Mouse (Mus musculus): ENCODE measurements around the gene Bcor. TPM values are rescaled to one million over a fixed set of nuclear protein-coding genes. Genes with fewer than 3 reads are reported as not detected.

Gene Bcor
- polyA plus RNA-seq, 1 experiment from 2014 or later, result 13.0 TPM

DNA sequence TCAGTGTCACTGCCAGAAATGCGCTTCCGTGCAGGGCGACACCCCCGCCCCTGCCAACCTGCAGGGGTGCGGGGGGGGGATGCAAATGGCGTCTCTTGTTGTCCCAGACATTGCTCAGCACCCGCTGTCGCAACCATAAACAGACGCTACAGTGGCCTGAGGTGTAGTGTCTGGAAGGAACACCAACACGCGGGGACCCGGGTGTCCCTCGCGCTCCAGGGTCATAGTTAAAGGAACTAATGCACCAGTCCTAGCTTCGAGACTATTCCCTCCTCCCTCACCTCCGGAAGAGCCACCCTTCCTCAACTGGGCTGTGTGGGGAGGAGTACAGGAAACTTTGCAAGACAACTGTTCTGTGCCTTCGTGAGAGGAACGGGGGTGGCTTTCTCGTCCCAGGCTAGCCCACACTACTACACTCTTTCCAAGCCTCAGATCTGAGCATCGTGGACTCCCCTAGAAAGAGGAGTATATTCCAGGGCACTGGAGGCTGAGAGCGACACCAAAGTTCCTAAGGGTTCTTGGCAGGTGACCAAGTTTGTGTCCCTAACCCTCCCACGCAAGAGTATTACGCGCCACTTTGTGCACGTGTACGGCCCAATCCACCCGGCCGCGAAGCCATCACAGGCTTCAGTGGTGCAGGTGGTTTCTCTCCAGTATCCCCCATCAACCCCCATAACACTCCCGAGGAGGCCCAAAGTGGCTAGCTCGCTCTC lies 1.2 kb downstream of the Bcor start:
- Histone ChIP-seq H3K4me2 (peak overlapping the region; percentile 70), H3K27ac (replicated peaks) (peak overlapping the region; percentile 57; the same call in 1 of the 2 replicates), H3K9me3 (no peaks in the 10 kb centered on the region), H3K4me1 (replicated peaks) (peaks cover 31% of the 10 kb centered on the region; the same call in 1 of the 2 replicates), H3K9ac (0 out of 2 replicates have a peak overlapping the region, but pooled peaks have one; percentile 29), H3K36me3 (no peaks in the 10 kb centered on the region), H3K27me3 (peaks cover 26% of the 10 kb centered on the region; the same call in 1 of the 2 replicates), H3K4me3 (peak overlapping the region; percentile 47)
- WGBS, result 6% methylated on average over 31 of the region's 31 CpGs
- ATAC-seq (ENCODE audit: low FRiP score, low read depth), result peak; percentile 19

DNA sequence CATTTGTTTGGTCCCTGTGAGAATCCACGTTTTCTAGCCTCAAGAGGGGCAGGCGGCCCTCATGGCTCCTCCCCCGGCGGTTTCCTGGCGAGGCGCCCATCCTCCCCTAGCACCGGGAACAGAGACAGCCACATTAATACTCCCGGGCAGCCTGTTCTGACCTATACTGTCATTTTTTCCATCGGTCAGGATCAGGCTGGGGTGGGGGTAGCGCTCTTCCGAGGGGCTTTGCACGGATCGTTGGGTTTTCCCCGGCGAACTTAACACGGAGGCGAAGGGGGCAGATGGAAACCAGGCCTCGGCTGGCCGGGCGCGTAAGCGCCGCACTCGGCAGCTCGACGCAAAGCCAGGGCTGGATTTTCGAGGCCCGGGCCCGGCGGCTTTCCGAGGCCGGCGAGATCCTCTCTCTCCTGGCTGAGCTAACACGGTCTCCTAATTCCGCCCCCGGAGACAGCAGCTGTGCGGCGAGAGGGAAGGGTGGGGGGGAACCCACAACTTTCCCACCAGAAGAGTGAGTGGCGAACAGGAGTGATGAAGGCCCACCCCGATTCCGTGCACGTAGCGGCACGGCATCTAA lies 1.8 kb downstream of the Bcor start:
- peak; percentile 42 for ATAC-seq (ENCODE audit: low FRiP score, low read depth)
- peak overlapping the region; percentile 70 for H3K4me2 ChIP-seq
- peaks cover 31% of the 10 kb centered on the region; the same call in 1 of the 2 replicates for H3K4me1 ChIP-seq (replicated peaks)
- peak overlapping the region; percentile 29; the same call in 1 of the 2 replicates for H3K9ac ChIP-seq
- peaks cover 28% of the 10 kb centered on the region; the same call in 1 of the 2 replicates for H3K27me3 ChIP-seq
- peak overlapping the region; percentile 47 for H3K4me3 ChIP-seq
- 7% methylated on average over 37 of the region's 44 CpGs for WGBS
- peak overlapping the region; percentile 57 for H3K27ac ChIP-seq (replicated peaks)
- H3K9me3 ChIP-seq, result no peaks in the 10 kb centered on the region
- no peaks in the 10 kb centered on the region for H3K36me3 ChIP-seq

DNA sequence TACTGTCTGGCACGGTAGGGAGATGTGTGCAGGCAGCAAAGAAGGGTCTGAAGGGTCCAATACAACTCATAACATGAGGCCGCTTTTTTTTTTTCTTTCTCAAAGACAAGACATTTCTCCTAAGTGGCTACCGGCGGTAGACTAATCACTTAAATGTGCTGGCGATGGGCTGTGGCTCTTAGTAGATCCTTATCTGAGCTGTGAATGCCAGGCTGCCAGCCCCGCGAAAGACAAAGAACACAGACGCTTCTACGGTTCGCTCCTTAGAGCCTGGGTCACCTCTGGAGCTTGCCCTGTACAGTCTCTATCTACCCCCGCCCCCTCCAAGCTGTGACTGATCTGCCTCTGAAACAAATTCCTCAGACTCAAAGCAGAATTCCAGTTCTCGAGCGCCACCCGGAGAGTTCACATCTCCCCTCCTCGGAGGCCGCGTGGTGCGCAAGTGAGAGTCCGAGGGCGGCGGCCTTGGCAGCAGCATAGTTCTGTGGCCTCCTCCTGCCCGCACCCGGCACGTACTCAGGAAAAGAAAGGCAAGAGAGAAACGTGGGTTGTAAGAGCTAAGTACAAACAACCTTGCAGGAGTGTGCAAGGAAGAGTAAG lies 2.7 kb downstream of the Bcor start:
- Histone ChIP-seq H3K4me3 (no peak overlapping the region), H3K9me3 (no peaks in the 10 kb centered on the region), H3K27me3 (peaks cover 37% of the 10 kb centered on the region), H3K36me3 (no peaks in the 10 kb centered on the region), H3K4me1 (replicated peaks) (peaks cover 33% of the 10 kb centered on the region), H3K9ac (no peak overlapping the region), H3K27ac (replicated peaks) (no peak overlapping the region), H3K4me2 (peak overlapping the region; percentile 70)
- no peak for ATAC-seq (ENCODE audit: low FRiP score, low read depth)
- 10% methylated on average over 25 of the region's 25 CpGs for WGBS

DNA sequence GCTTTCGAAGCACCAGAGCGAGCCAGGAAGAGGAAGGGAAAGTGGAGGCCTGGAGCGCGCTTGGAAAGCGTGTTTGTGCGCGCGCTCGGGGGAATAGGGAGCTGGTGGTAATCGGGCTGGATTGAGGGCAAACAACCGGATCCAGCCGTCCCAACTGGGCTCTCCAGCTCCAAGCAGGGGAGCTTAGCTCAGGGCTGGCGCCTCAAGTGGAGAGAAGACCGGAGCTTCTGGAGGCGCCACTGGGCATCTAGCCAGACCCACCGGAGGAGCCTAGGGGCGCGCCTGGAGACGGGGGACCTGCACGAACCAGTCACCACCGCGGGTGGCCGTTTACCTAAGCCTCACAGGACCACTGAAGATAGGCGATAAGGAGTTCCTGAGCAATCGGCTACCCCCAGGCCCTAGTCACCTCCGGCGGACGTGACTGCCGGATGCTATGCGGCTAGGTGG lies 4.3 kb downstream of the Bcor start:
- H3K36me3 ChIP-seq, result no peaks in the 10 kb centered on the region
- H3K27ac ChIP-seq (replicated peaks), result no peak overlapping the region
- H3K4me2 ChIP-seq, result peak overlapping the region; percentile 52
- H3K27me3 ChIP-seq, result peaks cover 45% of the 10 kb centered on the region
- peak overlapping the region; percentile 24 for H3K4me3 ChIP-seq
- no peak overlapping the region for H3K9ac ChIP-seq
- 10% methylated on average over 29 of the region's 30 CpGs for WGBS
- ATAC-seq (ENCODE audit: low FRiP score, low read depth), result no peak
- H3K4me1 ChIP-seq (replicated peaks), result peaks cover 47% of the 10 kb centered on the region
- no peaks in the 10 kb centered on the region for H3K9me3 ChIP-seq

DNA sequence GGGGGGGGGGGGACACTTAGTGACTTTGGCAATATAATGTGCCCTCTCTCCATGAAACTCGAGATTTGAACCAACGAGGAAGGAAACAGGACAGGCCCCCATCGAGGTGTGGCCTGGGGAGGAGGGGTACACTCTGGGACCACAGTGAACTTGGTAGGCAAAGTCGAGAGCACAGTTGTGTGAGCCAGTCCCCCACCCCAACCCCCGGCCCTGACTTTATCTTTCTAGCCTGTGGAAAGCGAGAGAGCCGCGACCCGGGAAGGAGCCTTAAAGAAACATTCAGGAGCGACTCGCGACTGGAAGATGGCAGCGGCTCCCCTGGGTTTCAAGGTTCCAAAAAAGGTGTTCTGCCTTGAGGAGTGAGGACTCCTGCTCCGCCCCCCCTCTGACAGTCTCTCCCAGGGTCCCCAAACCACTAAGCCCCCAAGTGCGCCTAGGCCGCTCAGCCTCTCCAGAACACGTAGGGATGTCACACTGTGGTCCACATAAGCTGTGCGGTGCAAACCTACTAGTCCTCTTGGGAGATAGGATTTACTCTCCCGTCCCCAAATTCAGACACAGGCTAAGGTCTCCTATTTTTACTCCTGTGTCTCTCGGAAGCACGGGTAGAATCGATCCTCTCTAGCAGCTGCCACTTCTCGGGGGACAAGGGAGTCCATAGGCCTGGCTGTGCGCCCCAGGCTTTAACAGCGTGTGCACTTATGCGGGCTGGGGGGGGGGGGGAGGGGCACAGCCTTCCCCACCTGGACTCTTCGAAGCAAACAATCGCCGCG lies 4.9 kb downstream of the Bcor start:
- H3K27me3 ChIP-seq, result peaks cover 49% of the 10 kb centered on the region
- H3K9ac ChIP-seq, result no peak overlapping the region
- peak overlapping the region; percentile 52 for H3K4me2 ChIP-seq
- no peak overlapping the region for H3K27ac ChIP-seq (replicated peaks)
- 17% methylated on average over 30 of the region's 30 CpGs for WGBS
- H3K4me1 ChIP-seq (replicated peaks), result peaks cover 52% of the 10 kb centered on the region
- no peaks in the 10 kb centered on the region for H3K9me3 ChIP-seq
- no peaks in the 10 kb centered on the region for H3K36me3 ChIP-seq
- ATAC-seq (ENCODE audit: low FRiP score, low read depth), result no peak
- peak overlapping the region; percentile 24 for H3K4me3 ChIP-seq

DNA sequence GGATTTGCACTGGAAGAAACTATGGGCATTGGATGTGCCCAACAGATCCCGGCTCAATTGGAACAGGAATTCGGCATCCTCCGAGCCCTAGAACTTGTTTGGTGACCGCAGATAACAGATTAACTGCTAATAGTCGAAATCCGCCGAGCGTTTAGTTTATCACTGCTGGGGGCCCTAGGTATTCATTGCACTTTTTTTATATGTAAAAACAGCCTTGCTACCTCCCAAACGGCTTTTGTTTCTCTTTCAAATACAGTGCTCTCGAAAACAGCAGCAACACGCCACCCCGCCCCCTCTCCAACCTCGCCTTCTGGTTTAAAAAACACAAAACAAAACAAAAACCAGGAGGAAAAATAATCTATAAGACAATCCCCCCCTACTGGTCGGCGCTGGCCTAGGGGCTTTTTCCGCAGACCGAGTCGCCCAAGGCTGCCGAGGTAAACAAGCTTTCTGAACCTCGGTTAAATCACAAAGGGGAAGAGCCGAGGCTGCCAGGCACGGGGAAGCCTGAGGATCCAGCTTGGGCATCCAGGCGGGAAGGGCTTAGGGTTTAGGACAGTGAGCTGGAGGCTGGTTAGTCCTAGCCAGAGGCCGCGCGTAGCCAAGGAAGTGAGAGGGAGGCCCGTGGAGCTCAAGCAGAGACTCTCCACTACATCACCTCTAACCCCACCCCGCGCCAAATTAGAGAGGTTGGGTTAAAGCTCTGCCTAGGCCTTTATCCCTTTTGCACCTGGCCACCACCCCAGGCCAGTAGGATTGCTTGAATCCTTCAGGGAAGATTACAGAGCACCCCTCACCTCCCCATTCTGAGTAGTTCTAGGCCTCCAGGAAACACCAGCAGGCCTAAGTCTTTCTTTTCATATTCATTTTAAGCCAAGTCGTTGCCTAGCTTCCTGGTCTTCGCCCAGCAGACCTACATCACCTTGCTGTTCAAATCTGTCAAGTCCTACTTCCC lies 6.7 kb downstream of the Bcor start:
- Histone ChIP-seq H3K4me3 (no peak overlapping the region), H3K9ac (no peak overlapping the region), H3K27ac (replicated peaks) (no peak overlapping the region), H3K27me3 (peaks cover 53% of the 10 kb centered on the region), H3K4me2 (no peak overlapping the region), H3K4me1 (replicated peaks) (peaks cover 43% of the 10 kb centered on the region), H3K36me3 (no peaks in the 10 kb centered on the region), H3K9me3 (no peaks in the 10 kb centered on the region)
- WGBS, result 18% methylated on average over 31 of the region's 31 CpGs
- ATAC-seq (ENCODE audit: low FRiP score, low read depth), result no peak

DNA sequence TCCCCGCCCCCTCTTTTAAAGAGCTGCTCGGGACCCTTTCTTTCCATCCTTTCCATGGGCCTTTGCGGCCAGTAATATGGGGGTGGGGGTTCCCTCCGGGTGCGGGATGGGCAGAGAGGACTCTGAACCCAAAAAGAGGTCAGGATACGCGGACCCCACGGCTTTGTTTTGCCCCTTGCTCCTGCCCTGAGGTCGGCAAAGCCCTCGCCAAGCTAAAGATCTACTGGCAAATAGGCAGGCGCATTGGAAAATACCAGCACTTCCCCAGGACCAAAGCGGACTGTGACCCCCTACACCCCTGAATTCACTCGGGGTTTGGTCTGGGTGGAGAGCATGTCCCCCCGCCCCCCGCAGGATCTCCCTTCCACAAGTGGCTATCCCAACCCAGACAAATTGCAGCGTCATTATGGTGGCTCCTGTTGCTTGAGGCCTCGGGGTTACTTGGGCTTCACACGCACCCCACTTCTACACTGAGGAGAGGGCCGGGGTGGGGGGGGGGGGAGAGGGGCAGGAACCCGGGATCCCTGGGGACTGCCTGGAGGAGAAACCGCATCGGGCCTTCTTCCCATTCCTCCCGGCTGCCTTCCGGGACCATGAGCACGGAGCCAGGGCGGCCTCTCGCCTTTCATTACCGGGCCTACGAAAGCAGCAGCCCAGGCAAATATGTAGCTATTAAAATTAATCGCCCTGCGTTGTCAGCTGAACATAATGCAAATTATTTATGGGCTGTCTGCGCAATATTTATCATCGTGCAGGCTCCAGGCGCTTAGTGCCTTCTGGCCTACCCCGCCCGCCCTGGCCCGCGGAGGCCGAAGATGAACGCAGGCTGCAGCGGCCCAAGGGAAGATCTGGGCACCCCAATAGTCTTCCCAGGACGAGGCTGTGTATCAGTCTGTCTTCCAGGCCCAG lies 7.9 kb downstream of the Bcor start:
- Histone ChIP-seq H3K9ac (peak overlapping the region; percentile 40), H3K4me1 (replicated peaks) (peaks cover 38% of the 10 kb centered on the region), H3K27ac (replicated peaks) (no peak overlapping the region), H3K27me3 (peaks cover 54% of the 10 kb centered on the region), H3K9me3 (no peaks in the 10 kb centered on the region), H3K36me3 (no peaks in the 10 kb centered on the region), H3K4me3 (peak overlapping the region; percentile 30), H3K4me2 (peak overlapping the region; percentile 61)
- ATAC-seq (ENCODE audit: low FRiP score, low read depth), result peak; percentile 36
- 17% methylated on average over 38 of the region's 42 CpGs for WGBS

DNA sequence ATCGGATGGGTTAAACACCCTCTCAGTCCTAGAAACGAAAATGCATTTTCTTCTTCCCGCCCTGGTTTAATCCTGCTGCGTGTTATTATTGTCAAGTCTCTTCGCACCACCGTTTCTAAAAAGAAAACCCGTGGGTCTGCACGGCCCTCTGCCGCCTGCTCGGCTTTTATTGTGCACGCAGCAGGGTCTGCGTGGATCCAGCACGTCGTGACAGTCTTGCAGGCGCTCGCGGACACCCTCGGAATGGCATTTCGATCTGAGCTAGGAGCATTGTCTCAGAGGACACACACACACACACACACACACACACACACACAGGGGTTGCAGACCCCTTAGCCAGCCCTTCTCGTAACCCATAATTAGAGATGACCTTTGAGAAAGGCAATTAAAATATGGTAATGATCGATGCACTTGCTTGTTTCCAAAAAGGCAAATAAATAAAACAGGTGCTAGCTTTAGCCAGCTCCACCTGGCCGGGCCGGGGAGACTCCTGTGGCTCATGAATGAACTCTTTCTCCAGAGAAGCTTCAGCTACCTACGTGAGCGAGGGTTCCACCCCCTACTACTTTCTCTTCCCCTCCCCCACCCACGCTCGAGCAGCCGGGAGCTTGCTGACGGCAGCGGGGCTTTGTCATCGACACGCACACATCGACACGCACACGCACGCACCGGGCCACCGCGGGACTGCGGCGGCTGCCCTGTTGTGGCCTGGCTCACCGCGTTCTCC lies 8.7 kb downstream of the Bcor start:
- ATAC-seq (ENCODE audit: low FRiP score, low read depth), result peak; percentile 71
- Histone ChIP-seq H3K4me3 (peak overlapping the region; percentile 30), H3K4me2 (peak overlapping the region; percentile 61), H3K36me3 (no peaks in the 10 kb centered on the region), H3K9ac (peak overlapping the region; percentile 40), H3K27ac (replicated peaks) (no peak overlapping the region), H3K9me3 (no peaks in the 10 kb centered on the region), H3K4me1 (replicated peaks) (peaks cover 35% of the 10 kb centered on the region), H3K27me3 (peaks cover 52% of the 10 kb centered on the region)
- 3% methylated on average over 43 of the region's 43 CpGs for WGBS

DNA sequence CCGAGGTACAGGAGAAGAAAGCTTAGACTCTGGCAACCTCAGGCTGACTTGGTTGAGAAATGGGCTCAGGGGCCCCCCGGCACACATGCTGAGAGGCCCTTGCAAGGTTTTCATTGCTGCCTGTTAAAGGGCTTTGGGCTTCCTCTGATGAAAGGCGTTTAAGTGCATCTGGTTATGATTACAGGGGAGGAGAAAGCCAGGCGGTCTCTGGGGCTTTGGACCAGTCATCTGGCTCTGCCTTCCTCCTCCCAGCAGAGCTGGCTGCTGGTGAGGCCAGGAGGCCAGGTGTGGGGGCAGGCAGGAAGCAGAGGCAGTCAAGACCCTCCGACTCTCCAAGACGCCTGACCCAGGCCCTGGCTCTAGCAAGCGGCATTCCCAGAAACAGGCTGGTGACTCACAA lies 9.7 kb downstream of the Bcor start:
- ATAC-seq (ENCODE audit: low FRiP score, low read depth), result no peak
- 0 out of 2 replicates have a peak overlapping the region, but pooled peaks have one; percentile 61 for H3K4me2 ChIP-seq
- H3K27me3 ChIP-seq, result peaks cover 47% of the 10 kb centered on the region

DNA sequence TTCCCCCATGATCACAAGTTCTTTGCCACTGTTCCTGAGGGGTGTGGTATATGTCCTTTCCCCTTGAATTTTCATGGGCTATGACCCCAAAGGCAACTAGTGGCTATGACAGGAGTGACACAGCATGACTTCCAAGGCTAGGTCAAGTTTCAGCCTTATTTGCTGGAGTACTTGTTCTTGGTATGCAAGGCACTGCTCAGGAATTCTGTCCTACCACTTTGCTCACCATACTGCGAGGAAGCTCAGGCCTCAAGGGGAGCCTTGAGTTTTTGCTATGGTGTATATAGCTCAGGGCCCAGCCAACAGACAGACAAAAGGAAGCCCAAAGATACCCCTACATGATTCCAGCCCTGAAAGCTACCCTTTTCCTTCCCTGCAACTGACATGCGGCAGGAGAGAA lies 13.9 kb downstream of the Bcor start:
- 71% methylated on average over 2 of the region's 2 CpGs for WGBS

More for the DNA sequence above, 9.7 kb downstream of the Bcor start:
- Histone ChIP-seq H3K9me3 (no peaks in the 10 kb centered on the region), H3K4me1 (replicated peaks) (peaks cover 26% of the 10 kb centered on the region), H3K9ac (no peak overlapping the region), H3K36me3 (no peaks in the 10 kb centered on the region), H3K4me3 (no peak overlapping the region), H3K27ac (replicated peaks) (no peak overlapping the region)
- WGBS, result 16% methylated on average over 7 of the region's 7 CpGs

More for the DNA sequence above, 13.9 kb downstream of the Bcor start:
- peaks cover 7% of the 10 kb centered on the region for H3K4me1 ChIP-seq (replicated peaks)
- no peak overlapping the region for H3K4me3 ChIP-seq
- no peak overlapping the region for H3K9ac ChIP-seq
- H3K36me3 ChIP-seq, result no peaks in the 10 kb centered on the region
- H3K9me3 ChIP-seq, result no peaks in the 10 kb centered on the region
- no peak for ATAC-seq (ENCODE audit: low FRiP score, low read depth)
- peaks cover 32% of the 10 kb centered on the region for H3K27me3 ChIP-seq
- H3K4me2 ChIP-seq, result no peak overlapping the region
- H3K27ac ChIP-seq (replicated peaks), result no peak overlapping the region

All from hindbrain, embryonic 15.5 days (tissue).